Mouse (Mus musculus) liver, postnatal 0 days (tissue): Measurements from ENCODE around the gene Map4k4. TPM values are rescaled to one million over a fixed set of nuclear protein-coding genes. Genes with fewer than 3 reads are reported as not detected.

ENCODE experiments used
- ATAC-seq: fragments of 200-750 bp; cut with Nextera tagmentation; 2 replicates; pipeline ENCODE4 v1.8.0; 2017; ENCODE audit warnings: mild to moderate bottlenecking, moderate library complexity
- DNase-seq: peaks from one replicate; pipeline ENCODE4 v3.0.0-alpha.2; 2016
- H3K27ac ChIP-seq: fragments of 300-500 bp; sonication (generic); 2 replicates; pipeline ENCODE4 v1.5.1; 2014; ENCODE audit warnings: antibody characterized with exemption, moderate library complexity, mild to moderate bottlenecking, low read depth
- H3K27me3 ChIP-seq: fragments of 300-500 bp; sonication (generic); 2 replicates; pipeline ENCODE4 v1.6.1; 2014; ENCODE audit warnings: low read length, control low read depth, mixed read lengths; ENCODE audit not compliant: insufficient read depth
- H3K36me3 ChIP-seq: fragments of 300-500 bp; sonication (generic); replicated peaks from 2 replicates; pipeline ENCODE4 v1.6.1; 2014; ENCODE audit warnings: mild to moderate bottlenecking, control low read depth, low read length, moderate library complexity, mixed read lengths; ENCODE audit not compliant: insufficient read depth
- H3K4me1 ChIP-seq: fragments of 300-500 bp; sonication (generic); 2 replicates; pipeline ENCODE4 v1.6.1; 2014; ENCODE audit warnings: antibody characterized with exemption, mild to moderate bottlenecking, control low read depth; ENCODE audit not compliant: insufficient read depth
- H3K4me2 ChIP-seq: fragments of 300-500 bp; sonication (generic); 2 replicates; pipeline ENCODE4 v1.6.1; 2014; ENCODE audit warnings: low read depth, mild to moderate bottlenecking, low read length, moderate library complexity, mixed read lengths
- H3K4me3 ChIP-seq: fragments of 300-500 bp; sonication (generic); 2 replicates; pipeline ENCODE4 v1.5.1; 2014; ENCODE audit warnings: low read depth, low read length
- H3K9ac ChIP-seq: fragments of 300-500 bp; sonication (generic); replicated peaks from 2 replicates; pipeline ENCODE4 v1.6.1; 2014; ENCODE audit warnings: mild to moderate bottlenecking, moderate library complexity
- H3K9me3 ChIP-seq: fragments of 300-500 bp; sonication (generic); 2 replicates; pipeline ENCODE4 v1.6.1; 2016; ENCODE audit warnings: mild to moderate bottlenecking, control low read depth, low read length, mixed read lengths
- CTCF ChIP-seq: sonication (generic); IDR thresholded peaks from 2 replicates; pipeline ENCODE4 v1.5.1; 2016; ENCODE audit warnings: antibody characterized with exemption, low read depth
- EP300 ChIP-seq: IDR thresholded peaks from 2 replicates; pipeline ENCODE4 v1.6.1; 2016; ENCODE audit warnings: antibody characterized with exemption, low read depth, mild to moderate bottlenecking
- WGBS: fragments of 180-500 bp; shearing (Covaris S2); extraction: QIAGEN DNeasy Blood & Tissue Kit; methylation state at CpG from one replicate; pipeline ENCODE4 v1.1.7; 2014; ENCODE audit not compliant: insufficient replicate concordance; 5-methylcytosine and 5-hydroxymethylcytosine counted together
- polyA plus RNA-seq: library from polyadenylated mRNA; unstranded; fragments of >200 nt; fragmentation: Nextera tagmentation; extraction: Ambion mirVana; gene quantifications from 2 replicates; pipeline ENCODE4 v1.2.1, GENCODE M21; 2015

Gene Map4k4
- polyA plus RNA-seq, 1 experiment from 2014 or later = 4.2 TPM

- Histone ChIP-seq H3K9ac (no peak overlapping the region), H3K9me3 (no peaks in the 10 kb centered on the region), H3K4me3 (no peak overlapping the region), H3K27me3 (no peaks in the 10 kb centered on the region), H3K27ac (no peak overlapping the region), H3K4me2 (no peak overlapping the region), H3K36me3 (no peaks in the 10 kb centered on the region), H3K4me1 (peaks cover 36% of the 10 kb centered on the region)
- no peak for ATAC-seq
- DNase-seq = no peak
- TF ChIP-seq CTCF (no peak), EP300 (peak; percentile 82)
- WGBS = 49% methylated on average over 4 of the region's 4 CpGs
These were observed 36.9 kb downstream of the Map4k4 start for GRCm38 (mm10) chr1:39937609-39938008.

GRCm38 (mm10) chr1:39939401-39939800 lies 38.7 kb downstream of the Map4k4 start:
- Histone ChIP-seq H3K9ac (no peak overlapping the region), H3K4me1 (peaks cover 45% of the 10 kb centered on the region), H3K27ac (no peak overlapping the region), H3K4me3 (no peak overlapping the region), H3K27me3 (no peaks in the 10 kb centered on the region), H3K4me2 (no peak overlapping the region), H3K36me3 (no peaks in the 10 kb centered on the region), H3K9me3 (no peaks in the 10 kb centered on the region)
- DNase-seq (no peak), ATAC-seq (no peak)
- WGBS = 75% methylated on average over 12 of the region's 12 CpGs
- TF ChIP-seq EP300 (no peak), CTCF (no peak)

GRCm38 (mm10) chr1:39940342-39940741 lies 39.6 kb downstream of the Map4k4 start:
- Histone ChIP-seq H3K9me3 (no peaks in the 10 kb centered on the region), H3K4me2 (no peak overlapping the region), H3K27me3 (no peaks in the 10 kb centered on the region), H3K27ac (no peak overlapping the region), H3K9ac (no peak overlapping the region), H3K4me1 (peaks cover 49% of the 10 kb centered on the region), H3K36me3 (no peaks in the 10 kb centered on the region), H3K4me3 (no peak overlapping the region)
- ATAC-seq (no peak), DNase-seq (no peak)
- WGBS = 78% methylated on average over 2 of the region's 2 CpGs
- TF ChIP-seq EP300 = no peak
- no peak for TF ChIP-seq CTCF

GRCm38 (mm10) chr1:39941237-39942179 lies 40.8 kb downstream of the Map4k4 start:
- no peaks in the 10 kb centered on the region for H3K27me3 ChIP-seq
- H3K4me2 ChIP-seq = no peak overlapping the region
- H3K27ac ChIP-seq = no peak overlapping the region
- H3K4me3 ChIP-seq = no peak overlapping the region
- H3K9me3 ChIP-seq = no peaks in the 10 kb centered on the region
- H3K9ac ChIP-seq = no peak overlapping the region
- no peaks in the 10 kb centered on the region for H3K36me3 ChIP-seq
- WGBS = 71% methylated on average over 10 of the region's 10 CpGs
- TF ChIP-seq EP300 (no peak), CTCF (no peak)
- no peak for DNase-seq
- H3K4me1 ChIP-seq = peaks cover 46% of the 10 kb centered on the region
- no peak for ATAC-seq

- no peak overlapping the region for H3K4me2 ChIP-seq
- WGBS = 48% methylated on average over 8 of the region's 8 CpGs
- peaks cover 41% of the 10 kb centered on the region for H3K4me1 ChIP-seq
These were observed 42.2 kb downstream of the Map4k4 start for GRCm38 (mm10) chr1:39942935-39943334.

GRCm38 (mm10) chr1:39944306-39944971 lies 43.7 kb downstream of the Map4k4 start:
- ATAC-seq = no peak
- no peaks in the 10 kb centered on the region for H3K9me3 ChIP-seq
- no peak overlapping the region for H3K4me3 ChIP-seq
- peaks cover 49% of the 10 kb centered on the region for H3K4me1 ChIP-seq
- H3K4me2 ChIP-seq = no peak overlapping the region
- no peaks in the 10 kb centered on the region for H3K27me3 ChIP-seq
- H3K9ac ChIP-seq = no peak overlapping the region
- H3K36me3 ChIP-seq = no peaks in the 10 kb centered on the region
- no peak overlapping the region for H3K27ac ChIP-seq
- 54% methylated on average over 5 of the region's 5 CpGs for WGBS
- no peak for TF ChIP-seq EP300
- TF ChIP-seq CTCF = no peak
- DNase-seq = no peak

More at GRCm38 (mm10) chr1:39942935-39943334, 42.2 kb downstream of the Map4k4 start:
- Histone ChIP-seq H3K9me3 (no peaks in the 10 kb centered on the region), H3K36me3 (no peaks in the 10 kb centered on the region), H3K27ac (no peak overlapping the region), H3K27me3 (no peaks in the 10 kb centered on the region), H3K4me3 (no peak overlapping the region), H3K9ac (peak overlapping the region; percentile 16; the same call in 1 of the 2 replicates)
- TF ChIP-seq EP300 (no peak), CTCF (no peak)
- no peak for ATAC-seq
- no peak for DNase-seq
